Mouse (Mus musculus) lung, postnatal 0 days (tissue): Measurements from ENCODE around the gene Fads2. TPM values are rescaled to one million over a fixed set of nuclear protein-coding genes. Genes with fewer than 3 reads are reported as not detected.
A peak's percentile ranks its signal among the peaks of the same experiment; 100 is the strongest.

ENCODE experiments used
- ATAC-seq: fragments of 200-750 bp; cut with Nextera tagmentation; 2 replicates; pipeline ENCODE4 v1.8.0; 2017; ENCODE audit warnings: moderate library complexity
- DNase-seq: peaks from one replicate; pipeline ENCODE4 v3.0.0-alpha.2; 2016; ENCODE audit warnings: low spot score
- H3K27ac ChIP-seq: fragments of 300-500 bp; sonication (generic); 2 replicates; pipeline ENCODE4 v1.5.1; 2014; ENCODE audit warnings: antibody characterized with exemption, mild to moderate bottlenecking, low read length, mixed read lengths
- H3K27me3 ChIP-seq: fragments of 300-500 bp; sonication (generic); replicated peaks from 2 replicates; pipeline ENCODE4 v1.6.1; 2014; ENCODE audit warnings: low read length, mixed read lengths; ENCODE audit not compliant: insufficient read depth
- H3K36me3 ChIP-seq: fragments of 300-500 bp; sonication (generic); 2 replicates; pipeline ENCODE4 v1.6.1; 2014; ENCODE audit warnings: low read length, mixed read lengths; ENCODE audit not compliant: insufficient read depth
- H3K4me1 ChIP-seq: fragments of 300-500 bp; sonication (generic); 2 replicates; pipeline ENCODE4 v1.6.1; 2014; ENCODE audit warnings: antibody characterized with exemption, low read depth, low read length, mixed read lengths; ENCODE audit not compliant: insufficient read depth
- H3K4me2 ChIP-seq: fragments of 300-500 bp; sonication (generic); replicated peaks from 2 replicates; pipeline ENCODE4 v1.6.1; 2014; ENCODE audit warnings: low read depth, mild to moderate bottlenecking, low read length, moderate library complexity, mixed read lengths
- H3K4me3 ChIP-seq: fragments of 300-500 bp; sonication (generic); 2 replicates; pipeline ENCODE4 v1.5.1; 2014; ENCODE audit warnings: low read depth, low read length
- H3K9ac ChIP-seq: fragments of 300-500 bp; sonication (generic); replicated peaks from 2 replicates; pipeline ENCODE4 v1.6.1; 2014; ENCODE audit warnings: low read depth, mild to moderate bottlenecking
- H3K9me3 ChIP-seq: fragments of 300-500 bp; sonication (generic); 2 replicates; pipeline ENCODE4 v1.6.1; 2016; ENCODE audit warnings: low read length, mixed read lengths
- CTCF ChIP-seq: IDR thresholded peaks from 2 replicates; pipeline ENCODE4 v1.5.1; 2016; ENCODE audit warnings: antibody characterized with exemption, mild to moderate bottlenecking
- EP300 ChIP-seq: IDR thresholded peaks from 2 replicates; pipeline ENCODE4 v1.6.1; 2016; ENCODE audit warnings: antibody characterized with exemption, mild to moderate bottlenecking, control low read depth
- WGBS: fragments of 180-500 bp; shearing (Covaris S2); extraction: QIAGEN DNeasy Blood & Tissue Kit; methylation state at CpG from one replicate; pipeline ENCODE4 v1.1.7; 2014; 5-methylcytosine and 5-hydroxymethylcytosine counted together
- polyA plus RNA-seq: library from polyadenylated mRNA; unstranded; fragments of >200 nt; fragmentation: Nextera tagmentation; extraction: Ambion mirVana; gene quantifications from 2 replicates; pipeline ENCODE4 v1.2.1, GENCODE M21; 2015

Gene Fads2
- polyA plus RNA-seq, 1 experiment from 2014 or later = 35.0 TPM

GRCm38 (mm10) chr19:10078392-10078791 is 23.2 kb downstream of the Fads2 start:
- WGBS = 71% methylated on average over 6 of the region's 6 CpGs
- ATAC-seq (no peak), DNase-seq (no peak)
- Histone ChIP-seq H3K9ac (no peak overlapping the region), H3K4me1 (no peaks in the 10 kb centered on the region), H3K27me3 (no peaks in the 10 kb centered on the region), H3K4me2 (no peak overlapping the region), H3K9me3 (no peaks in the 10 kb centered on the region), H3K36me3 (peaks cover 14% of the 10 kb centered on the region; the same call in 1 of the 2 replicates), H3K27ac (no peak overlapping the region), H3K4me3 (no peak overlapping the region)
- TF ChIP-seq EP300 (no peak), CTCF (no peak)

- DNase-seq (peak; percentile 52), ATAC-seq (peak; percentile 79)
- H3K27me3 ChIP-seq = no peaks in the 10 kb centered on the region
- no peak overlapping the region for H3K9ac ChIP-seq
- 81% methylated on average over 5 of the region's 5 CpGs for WGBS
- no peak overlapping the region for H3K4me2 ChIP-seq
- H3K27ac ChIP-seq = no peak overlapping the region
- H3K9me3 ChIP-seq = no peaks in the 10 kb centered on the region
- TF ChIP-seq EP300 = peak; percentile 28
- TF ChIP-seq CTCF = no peak
- H3K4me1 ChIP-seq = no peaks in the 10 kb centered on the region
- 0 out of 2 replicates have a peak, but pooled peaks cover 3% of the 10 kb centered on the region for H3K36me3 ChIP-seq
- H3K4me3 ChIP-seq = no peak overlapping the region
Measured at GRCm38 (mm10) chr19:10073145-10073544, 28.4 kb downstream of the Fads2 start.

GRCm38 (mm10) chr19:10071892-10072291 is 29.7 kb downstream of the Fads2 start:
- ATAC-seq = no peak
- TF ChIP-seq EP300 = no peak
- TF ChIP-seq CTCF = no peak
- WGBS = 81% methylated on average over 4 of the region's 4 CpGs

GRCm38 (mm10) chr19:10071166-10071565 is 30.4 kb downstream of the Fads2 start:
- no peak for TF ChIP-seq EP300
- 0 out of 2 replicates have a peak, but pooled peaks have one; percentile 6 for TF ChIP-seq CTCF
- H3K9ac ChIP-seq = no peak overlapping the region
- no peaks in the 10 kb centered on the region for H3K4me1 ChIP-seq
- H3K27me3 ChIP-seq = no peaks in the 10 kb centered on the region
- no peak overlapping the region for H3K4me2 ChIP-seq
- H3K9me3 ChIP-seq = no peaks in the 10 kb centered on the region
- no peak overlapping the region for H3K4me3 ChIP-seq
- DNase-seq (no peak), ATAC-seq (no peak)
- 74% methylated on average over 5 of the region's 5 CpGs for WGBS
- no peak overlapping the region for H3K27ac ChIP-seq
- 0 out of 2 replicates have a peak, but pooled peaks cover 3% of the 10 kb centered on the region for H3K36me3 ChIP-seq

More at GRCm38 (mm10) chr19:10071892-10072291, 29.7 kb downstream of the Fads2 start:
- Histone ChIP-seq H3K4me2 (no peak overlapping the region), H3K9me3 (no peaks in the 10 kb centered on the region), H3K36me3 (0 out of 2 replicates have a peak, but pooled peaks cover 3% of the 10 kb centered on the region), H3K27ac (no peak overlapping the region), H3K4me3 (no peak overlapping the region), H3K9ac (no peak overlapping the region), H3K27me3 (no peaks in the 10 kb centered on the region), H3K4me1 (no peaks in the 10 kb centered on the region)
- no peak for DNase-seq

GRCm38 (mm10) chr19:10070186-10070980 is 31.2 kb downstream of the Fads2 start:
- 92% methylated on average over 8 of the region's 8 CpGs for WGBS
- H3K36me3 ChIP-seq = no peaks in the 10 kb centered on the region
- DNase-seq = no peak

GRCm38 (mm10) chr19:10067701-10068100 is 33.8 kb downstream of the Fads2 start:
- Histone ChIP-seq H3K9me3 (no peaks in the 10 kb centered on the region), H3K4me2 (no peak overlapping the region), H3K27me3 (no peaks in the 10 kb centered on the region), H3K36me3 (no peaks in the 10 kb centered on the region), H3K9ac (no peak overlapping the region), H3K4me3 (no peak overlapping the region), H3K27ac (no peak overlapping the region), H3K4me1 (peaks cover 11% of the 10 kb centered on the region)
- 60% methylated on average over 7 of the region's 7 CpGs for WGBS
- DNase-seq (peak; percentile 52), ATAC-seq (no peak)
- TF ChIP-seq CTCF (no peak), EP300 (no peak)

More at GRCm38 (mm10) chr19:10070186-10070980, 31.2 kb downstream of the Fads2 start:
- no peaks in the 10 kb centered on the region for H3K9me3 ChIP-seq
- H3K4me2 ChIP-seq = no peak overlapping the region
- H3K4me1 ChIP-seq = no peaks in the 10 kb centered on the region
- no peak overlapping the region for H3K27ac ChIP-seq
- no peak overlapping the region for H3K9ac ChIP-seq
- no peak overlapping the region for H3K4me3 ChIP-seq
- TF ChIP-seq CTCF (no peak), EP300 (no peak)
- no peak for ATAC-seq
- H3K27me3 ChIP-seq = no peaks in the 10 kb centered on the region
